Mouse (Mus musculus) kidney, postnatal 0 days (tissue): ENCODE data around the gene Dlgap4. TPM values are rescaled to one million over a fixed set of nuclear protein-coding genes. Genes with fewer than 3 reads are reported as not detected.

Experiments used
- ATAC-seq: fragments of 200-750 bp; cut with Nextera tagmentation; replicated peaks from 2 replicates; pipeline ENCODE4 v1.8.0; 2017; ENCODE audit warnings: low read depth, moderate number of reproducible peaks, moderate TSS enrichment, moderate library complexity; ENCODE audit not compliant: low FRiP score
- DNase-seq: peaks from one replicate; pipeline ENCODE4 v3.0.0-alpha.2; 2016; ENCODE audit warnings: low spot score
- H3K27ac ChIP-seq: fragments of 300-500 bp; sonication (generic); 2 replicates; pipeline ENCODE4 v1.5.1; 2014; ENCODE audit warnings: mild to moderate bottlenecking
- H3K27me3 ChIP-seq: fragments of 300-500 bp; sonication (generic); 2 replicates; pipeline ENCODE4 v1.6.1; 2014; ENCODE audit warnings: low read length, mixed read lengths; ENCODE audit not compliant: insufficient read depth
- H3K36me3 ChIP-seq: fragments of 300-500 bp; sonication (generic); 2 replicates; pipeline ENCODE4 v1.6.1; 2014; ENCODE audit warnings: low read length, mixed read lengths; ENCODE audit not compliant: insufficient read depth
- H3K4me1 ChIP-seq: fragments of 300-500 bp; sonication (generic); replicated peaks from 2 replicates; pipeline ENCODE4 v1.6.1; 2014; ENCODE audit warnings: antibody characterized with exemption, low read length, mixed read lengths; ENCODE audit not compliant: insufficient read depth
- H3K4me2 ChIP-seq: fragments of 300-500 bp; sonication (generic); 2 replicates; pipeline ENCODE4 v1.6.1; 2014; ENCODE audit warnings: mild to moderate bottlenecking, low read length, moderate library complexity, mixed read lengths
- H3K4me3 ChIP-seq: fragments of 300-500 bp; sonication (generic); replicated peaks from 2 replicates; pipeline ENCODE4 v1.5.1; 2014; ENCODE audit warnings: low read depth, low read length
- H3K9ac ChIP-seq: fragments of 300-500 bp; sonication (generic); 2 replicates; pipeline ENCODE4 v1.6.1; 2014; ENCODE audit warnings: low read depth, low read length
- H3K9me3 ChIP-seq: fragments of 300-500 bp; sonication (generic); replicated peaks from 2 replicates; pipeline ENCODE4 v1.6.1; 2016; ENCODE audit warnings: low read length, inconsistent platforms, mixed read lengths
- CTCF ChIP-seq: IDR thresholded peaks from 2 replicates; pipeline ENCODE4 v1.5.1; 2016; ENCODE audit warnings: antibody characterized with exemption, low read depth, mild to moderate bottlenecking, moderate library complexity
- WGBS: fragments of 180-500 bp; shearing (Covaris S2); extraction: QIAGEN DNeasy Blood & Tissue Kit; methylation state at CpG from one replicate; pipeline ENCODE4 v1.1.7; 2014; 5-methylcytosine and 5-hydroxymethylcytosine counted together
- polyA plus RNA-seq: library from polyadenylated mRNA; unstranded; fragments of >200 nt; fragmentation: Nextera tagmentation; extraction: Ambion mirVana; gene quantifications from 2 replicates; pipeline ENCODE4 v1.2.1, GENCODE M21; 2015

Gene Dlgap4
- polyA plus RNA-seq, 1 experiment from 2014 or later: 61.1 TPM

DNA sequence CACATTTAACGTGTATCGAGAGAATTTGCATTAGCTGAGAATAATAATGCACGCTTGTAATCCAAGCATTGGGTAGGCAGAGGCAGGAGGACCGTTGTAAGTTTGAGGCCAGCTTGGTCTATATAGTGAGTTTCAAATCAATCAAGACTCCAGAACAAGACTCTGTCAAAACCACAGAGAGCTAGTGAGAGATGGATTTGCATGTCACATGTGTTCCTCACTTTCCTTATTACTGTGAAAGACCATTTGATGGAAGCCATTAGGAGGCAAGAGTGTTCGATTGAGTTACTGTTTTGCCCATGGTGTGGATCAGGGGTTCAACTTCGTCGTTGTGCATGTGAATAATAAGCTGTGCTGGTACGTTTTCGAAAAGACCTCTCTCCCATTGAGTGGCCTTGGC lies 21.6 kb downstream of the Dlgap4 start:
- Histone ChIP-seq H3K4me2 (no peak overlapping the region), H3K27ac (no peak overlapping the region), H3K9me3 (no peaks in the 10 kb centered on the region), H3K27me3 (no peaks in the 10 kb centered on the region), H3K9ac (no peak overlapping the region), H3K36me3 (no peaks in the 10 kb centered on the region), H3K4me3 (no peak overlapping the region), H3K4me1 (no peaks in the 10 kb centered on the region)
- no peak for TF ChIP-seq CTCF
- no peak for DNase-seq
- 87% methylated on average over 9 of the region's 9 CpGs for WGBS
- no peak for ATAC-seq

DNA sequence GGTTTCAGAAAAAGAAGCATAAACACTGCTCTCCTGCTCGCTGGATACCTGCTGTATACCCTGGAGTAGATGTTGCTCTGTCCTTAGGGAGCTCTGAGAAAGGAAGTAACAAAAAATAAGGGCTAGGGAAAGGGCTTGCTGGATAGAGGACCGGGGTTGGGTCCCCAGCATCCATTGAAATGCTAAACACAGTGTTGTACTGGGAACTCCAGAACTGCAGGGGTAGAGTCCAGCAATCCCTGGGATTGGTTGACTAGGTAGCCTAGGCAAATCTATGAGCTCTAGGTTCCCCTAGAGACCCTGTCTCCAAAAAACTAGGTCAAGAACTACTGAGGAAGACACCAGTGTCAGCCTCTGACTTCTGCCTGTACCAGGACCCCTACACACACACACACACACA lies 27.6 kb downstream of the Dlgap4 start:
- no peaks in the 10 kb centered on the region; the same call in 1 of the 2 replicates for H3K27me3 ChIP-seq
- H3K36me3 ChIP-seq: no peaks in the 10 kb centered on the region
- no peak overlapping the region for H3K9ac ChIP-seq
- H3K4me2 ChIP-seq: no peak overlapping the region
- ATAC-seq (no peak), DNase-seq (no peak)
- no peaks in the 10 kb centered on the region for H3K4me1 ChIP-seq
- no peak overlapping the region for H3K4me3 ChIP-seq
- no peak for TF ChIP-seq CTCF
- WGBS: 32% methylated on average over 2 of the region's 2 CpGs
- H3K9me3 ChIP-seq: no peaks in the 10 kb centered on the region
- no peak overlapping the region for H3K27ac ChIP-seq

DNA sequence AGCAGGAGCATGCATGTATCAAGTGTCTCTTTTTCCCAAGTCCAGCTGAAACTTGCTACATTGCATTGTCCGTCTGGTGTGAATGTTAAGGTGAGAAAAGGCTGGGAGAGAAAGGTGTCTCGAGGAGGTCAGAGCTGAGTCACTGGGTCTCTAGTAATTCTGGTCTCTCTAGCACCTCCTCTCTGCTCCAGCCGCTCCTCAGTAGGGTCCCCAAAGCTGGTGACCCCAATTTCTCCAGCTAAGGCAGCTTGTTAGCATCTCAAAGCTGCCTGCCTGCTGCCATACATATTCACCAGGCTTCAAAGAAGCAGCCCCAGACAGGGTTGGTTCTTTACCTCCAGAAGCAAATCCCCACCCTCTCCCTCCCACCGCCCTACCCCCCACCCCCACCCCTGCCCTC lies 29.4 kb downstream of the Dlgap4 start:
- WGBS: 18% methylated on average over 4 of the region's 4 CpGs
- no peaks in the 10 kb centered on the region for H3K36me3 ChIP-seq
- ATAC-seq (no peak), DNase-seq (no peak)
- H3K9me3 ChIP-seq: no peaks in the 10 kb centered on the region
- H3K4me3 ChIP-seq: no peak overlapping the region
- H3K27me3 ChIP-seq: no peaks in the 10 kb centered on the region; the same call in 1 of the 2 replicates
- no peak overlapping the region for H3K27ac ChIP-seq
- no peak overlapping the region for H3K4me2 ChIP-seq
- H3K4me1 ChIP-seq: no peaks in the 10 kb centered on the region
- no peak overlapping the region for H3K9ac ChIP-seq
- TF ChIP-seq CTCF: no peak

DNA sequence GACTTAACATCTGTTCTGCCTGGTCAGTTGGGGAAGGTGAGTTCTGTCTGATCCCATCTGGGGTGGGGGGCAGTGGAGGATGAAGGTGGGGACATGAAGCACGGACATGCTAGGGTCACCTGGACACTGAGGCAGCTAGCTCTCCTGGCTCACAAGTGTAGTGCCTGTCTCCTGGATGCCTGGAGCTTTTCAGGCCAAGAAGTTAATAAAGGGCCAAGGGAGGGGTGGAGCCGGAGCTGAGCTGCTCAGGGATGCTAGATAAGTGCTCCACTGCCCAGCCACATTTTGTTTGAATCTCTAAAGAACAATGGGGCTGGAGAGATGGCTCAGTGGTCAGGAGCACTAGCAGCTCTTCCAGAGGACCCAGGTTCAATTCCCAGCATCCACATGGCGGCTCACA lies 29.9 kb downstream of the Dlgap4 start:
- H3K9me3 ChIP-seq: no peaks in the 10 kb centered on the region
- H3K4me1 ChIP-seq: no peaks in the 10 kb centered on the region
- H3K4me2 ChIP-seq: no peak overlapping the region
- DNase-seq (no peak), ATAC-seq (no peak)
- no peaks in the 10 kb centered on the region; the same call in 1 of the 2 replicates for H3K27me3 ChIP-seq
- 43% methylated on average over 3 of the region's 3 CpGs for WGBS
- no peak overlapping the region for H3K4me3 ChIP-seq
- H3K27ac ChIP-seq: no peak overlapping the region
- no peak overlapping the region for H3K9ac ChIP-seq
- no peak for TF ChIP-seq CTCF
- no peaks in the 10 kb centered on the region for H3K36me3 ChIP-seq

DNA sequence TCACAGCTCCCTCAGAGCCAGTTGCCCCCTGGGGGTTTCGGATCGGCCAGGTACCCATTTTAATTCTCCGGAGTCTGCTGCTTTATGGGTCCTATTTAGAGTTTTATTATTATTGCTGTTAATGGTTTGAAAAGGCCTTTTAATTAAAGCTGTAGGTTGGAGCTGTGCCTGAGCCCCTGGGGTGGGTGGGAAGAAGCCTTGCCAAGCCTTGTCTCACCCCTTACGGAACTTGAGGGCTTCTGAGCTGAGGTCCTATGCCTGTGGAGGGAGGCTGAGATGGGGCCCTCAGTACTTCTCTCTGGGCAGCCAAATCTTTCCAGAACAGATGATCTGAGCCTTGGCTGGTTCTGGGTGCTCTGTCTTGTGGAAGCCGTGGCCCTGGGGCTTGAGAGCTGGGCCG lies 31.6 kb downstream of the Dlgap4 start:
- TF ChIP-seq CTCF: no peak
- WGBS: 23% methylated on average over 6 of the region's 6 CpGs
- no peaks in the 10 kb centered on the region for H3K9me3 ChIP-seq

DNA sequence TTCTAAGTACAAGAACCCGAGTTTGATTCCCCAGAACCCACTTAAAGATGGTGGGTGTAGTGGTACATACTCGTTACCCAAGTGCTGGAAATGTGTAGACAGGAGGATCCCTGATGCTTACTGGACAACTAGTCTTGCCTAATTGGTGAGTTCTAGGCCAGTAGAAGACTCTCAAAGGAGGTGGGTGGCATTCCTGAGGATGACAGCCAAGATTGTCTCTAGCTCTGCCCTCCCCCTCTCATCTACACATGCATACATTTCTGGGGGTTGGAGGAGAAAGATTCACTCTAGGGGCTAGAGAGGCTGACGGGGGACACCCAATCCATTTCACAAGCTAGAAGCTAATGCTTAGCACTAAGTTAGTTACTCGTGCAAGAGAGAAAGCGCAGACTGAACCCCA lies 33.4 kb downstream of the Dlgap4 start:
- Histone ChIP-seq H3K27ac (no peak overlapping the region), H3K9ac (no peak overlapping the region), H3K36me3 (no peaks in the 10 kb centered on the region), H3K4me3 (no peak overlapping the region), H3K9me3 (no peaks in the 10 kb centered on the region), H3K4me2 (no peak overlapping the region), H3K4me1 (no peaks in the 10 kb centered on the region), H3K27me3 (no peaks in the 10 kb centered on the region; the same call in 1 of the 2 replicates)
- DNase-seq (no peak), ATAC-seq (no peak)
- 73% methylated on average over 5 of the region's 5 CpGs for WGBS
- no peak for TF ChIP-seq CTCF

More for the DNA sequence above, 31.6 kb downstream of the Dlgap4 start:
- no peak overlapping the region for H3K27ac ChIP-seq
- DNase-seq (no peak), ATAC-seq (no peak)
- H3K36me3 ChIP-seq: no peaks in the 10 kb centered on the region
- no peak overlapping the region for H3K4me2 ChIP-seq
- no peaks in the 10 kb centered on the region; the same call in 1 of the 2 replicates for H3K27me3 ChIP-seq
- no peaks in the 10 kb centered on the region for H3K4me1 ChIP-seq
- no peak overlapping the region for H3K4me3 ChIP-seq
- H3K9ac ChIP-seq: no peak overlapping the region

DNA sequence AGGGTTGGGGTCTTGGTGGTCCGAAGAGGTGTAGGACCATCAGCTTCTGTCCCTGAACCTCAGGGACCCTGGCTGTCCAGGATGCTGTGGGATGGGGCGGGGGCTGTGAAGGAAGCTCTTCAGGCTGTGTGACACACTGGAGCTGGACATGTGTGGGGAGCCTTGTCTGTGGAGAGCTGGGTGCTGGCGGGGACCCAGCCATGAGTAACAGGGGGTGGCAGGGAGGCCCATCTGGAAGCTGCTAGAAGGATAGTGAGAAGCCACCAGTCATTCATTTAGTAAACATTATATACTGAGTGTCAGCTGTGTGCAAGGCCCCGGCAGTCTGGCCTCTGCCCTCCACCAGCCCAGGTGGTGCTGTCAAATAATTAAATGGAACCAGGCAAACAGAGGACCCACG lies 34.5 kb downstream of the Dlgap4 start:
- no peak for DNase-seq
- WGBS: 66% methylated on average over 5 of the region's 5 CpGs
- Histone ChIP-seq H3K36me3 (no peaks in the 10 kb centered on the region), H3K4me2 (no peak overlapping the region), H3K27me3 (no peaks in the 10 kb centered on the region; the same call in 1 of the 2 replicates), H3K9me3 (no peaks in the 10 kb centered on the region), H3K9ac (no peak overlapping the region), H3K4me3 (no peak overlapping the region), H3K27ac (no peak overlapping the region), H3K4me1 (no peaks in the 10 kb centered on the region)
- ATAC-seq: no peak
- no peak for TF ChIP-seq CTCF
